Mouse (Mus musculus): ENCODE measurements around the gene Snrnp25. TPM values are rescaled to one million over a fixed set of nuclear protein-coding genes. Genes with fewer than 3 reads are reported as not detected.

The Snrnp25 gene
- polyA plus RNA-seq, 1 experiment from 2014 or later = 61.1 TPM

- no peaks in the 10 kb centered on the region for H3K4me1 ChIP-seq (ENCODE audit: insufficient read depth, low read length)
- peak; percentile 51; the same call in 1 of the 2 replicates for ATAC-seq (ENCODE audit: low FRiP score, low TSS enrichment)
- no peak overlapping the region for H3K27ac ChIP-seq (ENCODE audit: low read length)
- no peak overlapping the region for H3K4me3 ChIP-seq (ENCODE audit: low read length)
- H3K9me3 ChIP-seq (ENCODE audit: low read length) = no peaks in the 10 kb centered on the region
- H3K4me2 ChIP-seq (replicated peaks; ENCODE audit: low read depth, low read length) = no peak overlapping the region
- H3K36me3 ChIP-seq (ENCODE audit: insufficient read depth, low read length) = peaks cover 19% of the 10 kb centered on the region
- no peaks in the 10 kb centered on the region for H3K27me3 ChIP-seq (ENCODE audit: insufficient read depth, low read length)
- 83% methylated on average over 8 of the region's 8 CpGs for WGBS
- H3K9ac ChIP-seq (replicated peaks; ENCODE audit: low read length) = no peak overlapping the region
Observed at GRCm38 (mm10) chr11:32250880-32251763, 45.9 kb downstream of the Snrnp25 start.

- no peak overlapping the region for H3K27ac ChIP-seq (ENCODE audit: low read length)
- H3K9ac ChIP-seq (replicated peaks; ENCODE audit: low read length) = no peak overlapping the region
- WGBS = 97% methylated on average over 1 of the region's 1 CpGs
- ATAC-seq (ENCODE audit: low FRiP score, low TSS enrichment) = no peak
- H3K36me3 ChIP-seq (ENCODE audit: insufficient read depth, low read length) = peaks cover 9% of the 10 kb centered on the region
- H3K27me3 ChIP-seq (ENCODE audit: insufficient read depth, low read length) = no peaks in the 10 kb centered on the region
- no peaks in the 10 kb centered on the region for H3K4me1 ChIP-seq (ENCODE audit: insufficient read depth, low read length)
- H3K9me3 ChIP-seq (ENCODE audit: low read length) = no peaks in the 10 kb centered on the region
- no peak overlapping the region for H3K4me2 ChIP-seq (replicated peaks; ENCODE audit: low read depth, low read length)
- H3K4me3 ChIP-seq (ENCODE audit: low read length) = no peak overlapping the region
Observed at GRCm38 (mm10) chr11:32253121-32253520, 47.9 kb downstream of the Snrnp25 start.

- H3K9ac ChIP-seq (replicated peaks; ENCODE audit: low read length) = no peak overlapping the region
- H3K4me2 ChIP-seq (replicated peaks; ENCODE audit: low read depth, low read length) = no peak overlapping the region
- no peak overlapping the region for H3K27ac ChIP-seq (ENCODE audit: low read length)
- no peak overlapping the region for H3K4me3 ChIP-seq (ENCODE audit: low read length)
- no peaks in the 10 kb centered on the region for H3K9me3 ChIP-seq (ENCODE audit: low read length)
- no peaks in the 10 kb centered on the region for H3K27me3 ChIP-seq (ENCODE audit: insufficient read depth, low read length)
- 81% methylated on average over 1 of the region's 1 CpGs for WGBS
- no peaks in the 10 kb centered on the region for H3K4me1 ChIP-seq (ENCODE audit: insufficient read depth, low read length)
- ATAC-seq (ENCODE audit: low FRiP score, low TSS enrichment) = no peak
- peaks cover 4% of the 10 kb centered on the region for H3K36me3 ChIP-seq (ENCODE audit: insufficient read depth, low read length)
Observed at GRCm38 (mm10) chr11:32256146-32256545, 50.9 kb downstream of the Snrnp25 start.

- H3K4me3 ChIP-seq (ENCODE audit: low read length) = no peak overlapping the region
- H3K4me1 ChIP-seq (ENCODE audit: insufficient read depth, low read length) = no peaks in the 10 kb centered on the region
- no peak overlapping the region for H3K9ac ChIP-seq (replicated peaks; ENCODE audit: low read length)
- H3K27ac ChIP-seq (ENCODE audit: low read length) = no peak overlapping the region
- 89% methylated on average over 3 of the region's 3 CpGs for WGBS
- H3K9me3 ChIP-seq (ENCODE audit: low read length) = no peaks in the 10 kb centered on the region
- no peak for ATAC-seq (ENCODE audit: low FRiP score, low TSS enrichment)
- H3K4me2 ChIP-seq (replicated peaks; ENCODE audit: low read depth, low read length) = no peak overlapping the region
- peaks cover 4% of the 10 kb centered on the region for H3K36me3 ChIP-seq (ENCODE audit: insufficient read depth, low read length)
- H3K27me3 ChIP-seq (ENCODE audit: insufficient read depth, low read length) = no peaks in the 10 kb centered on the region
Observed at GRCm38 (mm10) chr11:32256566-32256965, 51.4 kb downstream of the Snrnp25 start.

Other genes starting within 250 kb of the Snrnp25 start
- 0.17 TPM in 1 of 2 replicates, not detected in the other for gene 4930524B15Rik, start 239.8 kb upstream of the Snrnp25 start, polyA plus RNA-seq (2015; fragmentation: Nextera tagmentation; extraction: Ambion mirVana)
- gene Nsg2, start 205.0 kb upstream of the Snrnp25 start, polyA plus RNA-seq (2015; fragmentation: Nextera tagmentation; extraction: Ambion mirVana) = 5.9 and 8.4 TPM in 2 replicates
- gene Il9r, start 5.1 kb upstream of the Snrnp25 start, polyA plus RNA-seq (2015; fragmentation: Nextera tagmentation; extraction: Ambion mirVana) = 0.04 TPM in 1 of 2 replicates, not detected in the other
- gene Rhbdf1, start 16.9 kb downstream of the Snrnp25 start, polyA plus RNA-seq (2015; fragmentation: Nextera tagmentation; extraction: Ambion mirVana) = 61.9 and 62.1 TPM in 2 replicates
- 38.3 and 42.4 TPM in 2 replicates for gene Mpg, start 21.1 kb downstream of the Snrnp25 start, polyA plus RNA-seq (2015; fragmentation: Nextera tagmentation; extraction: Ambion mirVana)
- gene Nprl3, start 62.3 kb downstream of the Snrnp25 start, polyA plus RNA-seq (2015; fragmentation: Nextera tagmentation; extraction: Ambion mirVana) = 50.2 and 50.8 TPM in 2 replicates
- gene Hba-x, start 71.0 kb downstream of the Snrnp25 start, polyA plus RNA-seq (2015; fragmentation: Nextera tagmentation; extraction: Ambion mirVana) = 20.0 and 23.7 TPM in 2 replicates
- gene Hba-a1, start 78.1 kb downstream of the Snrnp25 start, polyA plus RNA-seq (2015; fragmentation: Nextera tagmentation; extraction: Ambion mirVana) = 4,198 and 4,493 TPM in 2 replicates
- gene Hbq1b, start 81.5 kb downstream of the Snrnp25 start, polyA plus RNA-seq (2015; fragmentation: Nextera tagmentation; extraction: Ambion mirVana) = 1.1 and 1.5 TPM in 2 replicates
- 10,418 and 11,416 TPM in 2 replicates for gene Hba-a2, start 91.1 kb downstream of the Snrnp25 start, polyA plus RNA-seq (2015; fragmentation: Nextera tagmentation; extraction: Ambion mirVana)
- gene Hbq1a, start 94.7 kb downstream of the Snrnp25 start, polyA plus RNA-seq (2015; fragmentation: Nextera tagmentation; extraction: Ambion mirVana) = 0.37 and 0.78 TPM in 2 replicates
- 17.7 and 20.8 TPM in 2 replicates for gene Sh3pxd2b, start 142.4 kb downstream of the Snrnp25 start, polyA plus RNA-seq (2015; fragmentation: Nextera tagmentation; extraction: Ambion mirVana)
- 45.1 and 45.6 TPM in 2 replicates for gene Ubtd2, start 250.0 kb downstream of the Snrnp25 start, polyA plus RNA-seq (2015; fragmentation: Nextera tagmentation; extraction: Ambion mirVana)